Mouse (Mus musculus) brain, embryonic 14.5 days (tissue): ENCODE measurements around the gene Atg10.

Source experiments
- CTCF ChIP-seq: fragments of 200-500 bp; IDR thresholded peaks from 2 replicates; pipeline ENCODE4 v1.5.1; 2012; ENCODE audit warnings: inconsistent platforms, mild to moderate bottlenecking, moderate library complexity, borderline replicate concordance; ENCODE audit not compliant: insufficient read depth, insufficient read length; ENCODE audit errors: extremely low read depth
- POLR2A ChIP-seq: fragments of 200-500 bp; IDR thresholded peaks from 2 replicates; pipeline ENCODE4 v1.6.1; 2012; ENCODE audit warnings: mild to moderate bottlenecking, inconsistent platforms, borderline replicate concordance; ENCODE audit not compliant: poor library complexity, insufficient read depth, insufficient read length, severe bottlenecking; ENCODE audit errors: extremely low read depth

- TF ChIP-seq POLR2A (no peak), CTCF (no peak)
Observed at GRCm38 (mm10) chr13:91206237-91206636, 17.5 kb downstream of the Atg10 start.
